Mouse (Mus musculus) mature B cell (primary cell): ENCODE measurements around the gene Fancm.
"Not testable (repeated sequence)": the region's sequence is repeated elsewhere in the genome, so short reads cannot be mapped to it uniquely, and the experiment has no call there.

Source experiments
- in situ Hi-C: fragments of 300-500 bp; cut with MboI; formaldehyde crosslinking; loops from 2 replicates; pipeline ENCODE4 v1.14.3; 2019

Gene Fancm

GRCm38 (mm10) chr12:65075085-65075732 is at the start of gene Fancm:
Fancm (plus strand) TSS chr12:65075603.
- in situ Hi-C loops = no loop called here

GRCm38 (mm10) chr12:65035839-65036189 is 39.6 kb upstream of the Fancm start:
- in situ Hi-C loops = no loop called here

GRCm38 (mm10) chr12:65036190-65036870 is 39.1 kb upstream of the Fancm start, which contains the start of gene Prpf39:
Prpf39 (plus strand) TSS chr12:65036333.
- in situ Hi-C loops = no loop called here

- in situ Hi-C loops = no loop called here
These were observed 38.4 kb upstream of the Fancm start for GRCm38 (mm10) chr12:65036892-65037545.

- in situ Hi-C loops = no loop called here
These were observed 37.9 kb upstream of the Fancm start for GRCm38 (mm10) chr12:65037546-65037937.

GRCm38 (mm10) chr12:65048799-65049198 is 26.6 kb upstream of the Fancm start:
- in situ Hi-C loops = no loop called here

- in situ Hi-C loops = no loop called here
These were observed 17.2 kb upstream of the Fancm start for GRCm38 (mm10) chr12:65058203-65058602.

- in situ Hi-C loops = no loop called here
These were observed 14.3 kb upstream of the Fancm start for GRCm38 (mm10) chr12:65061082-65061481.

- in situ Hi-C loops = no loop called here
These were observed 10.2 kb upstream of the Fancm start for GRCm38 (mm10) chr12:65065241-65065640.

GRCm38 (mm10) chr12:65066234-65066633 is 9.2 kb upstream of the Fancm start:
- in situ Hi-C loops = no loop called here

- in situ Hi-C loops = no loop called here
These were observed 7.0 kb upstream of the Fancm start for GRCm38 (mm10) chr12:65068409-65068808.

GRCm38 (mm10) chr12:65072911-65073610 is 2.3 kb upstream of the Fancm start:
- in situ Hi-C loops = no loop called here

- in situ Hi-C loops = no loop called here
These were observed 1.7 kb upstream of the Fancm start, which contains the start of gene Fkbp3 for GRCm38 (mm10) chr12:65073611-65074178. Fkbp3 (minus strand) TSS chr12:65074007.

- in situ Hi-C loops = no loop called here
These were observed 752 bp upstream of the Fancm start for GRCm38 (mm10) chr12:65074651-65075050.

- in situ Hi-C loops = no loop called here
These were observed 419 bp downstream of the Fancm start for GRCm38 (mm10) chr12:65075733-65076310.

GRCm38 (mm10) chr12:65076906-65077305 is 1.5 kb downstream of the Fancm start:
- in situ Hi-C loops = no loop called here

- in situ Hi-C loops = no loop called here
These were observed 33.3 kb downstream of the Fancm start for GRCm38 (mm10) chr12:65108746-65109145.

- in situ Hi-C loops = no loop called here
These were observed 36.1 kb downstream of the Fancm start for GRCm38 (mm10) chr12:65111503-65111902.

- in situ Hi-C loops = no loop called here
These were observed 37.4 kb downstream of the Fancm start for GRCm38 (mm10) chr12:65112811-65113210.

- in situ Hi-C loops = no loop called here
These were observed 38.5 kb downstream of the Fancm start for GRCm38 (mm10) chr12:65113925-65114324.

- in situ Hi-C loops = not testable (repeated sequence)
These were observed 39.6 kb downstream of the Fancm start for GRCm38 (mm10) chr12:65114978-65115377.

GRCm38 (mm10) chr12:65118968-65119367 is 43.6 kb downstream of the Fancm start:
- in situ Hi-C loops = no loop called here
